Mouse (Mus musculus): ENCODE data around the gene Prdm2.

DNA sequence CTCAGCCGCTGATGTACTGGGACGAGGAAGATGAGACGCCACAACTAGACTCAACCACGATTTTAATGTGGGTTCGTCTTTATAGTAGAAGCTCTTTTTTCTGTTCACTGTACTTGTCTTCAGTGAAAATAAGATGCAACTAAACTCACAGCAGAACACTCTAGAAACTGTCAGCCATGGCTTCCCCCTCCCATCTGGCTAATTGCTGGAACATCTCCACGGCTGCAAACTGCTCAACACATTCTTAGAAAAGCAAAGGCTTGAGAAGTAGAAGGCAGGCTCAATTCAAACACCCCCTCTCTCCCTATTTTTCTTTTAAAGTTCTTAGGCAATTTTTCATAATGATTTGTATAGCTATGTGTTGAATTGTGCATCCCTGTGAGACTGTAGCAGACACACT is 29.7 kb downstream of the Prdm2 start:
- no peak for TF ChIP-seq TAL1 (IDR thresholded peaks at IDR 0.05; ENCODE audit: low read length)
- no peak for TF ChIP-seq GATA1 (IDR thresholded peaks at IDR 0.05; ENCODE audit: low read length)
